Mouse (Mus musculus) C2C12 (cell line): ENCODE measurements at regions not wholly inside any gene's neighbourhood (a gene's known extent, or its start where the extent isn't known, plus 50 kb on each side); places are given as distances from the start of the nearest gene placed in this dataset.

Source experiments
- H3K27me3 ChIP-seq: one replicate; pipeline ENCODE4 v1.6.1; 2011; ENCODE audit not compliant: control insufficient read depth, insufficient read depth, insufficient read length
- H3K36me3 ChIP-seq: one replicate; pipeline ENCODE4 v1.6.1; 2011; ENCODE audit not compliant: control insufficient read depth, insufficient read depth
- H3K4me3 ChIP-seq: one replicate; pipeline ENCODE4 v1.5.1; 2011; ENCODE audit warnings: mild to moderate bottlenecking, control low read depth; ENCODE audit not compliant: poor library complexity, insufficient read depth, severe bottlenecking
- H3K79me2 ChIP-seq: one replicate; pipeline ENCODE4 v1.6.1; 2011; ENCODE audit not compliant: control insufficient read depth, insufficient read depth
- H3K79me3 ChIP-seq: one replicate; pipeline ENCODE4 v1.6.1; 2011; ENCODE audit warnings: low read depth, control low read depth
- H3ac ChIP-seq: one replicate; pipeline ENCODE3; 2011; ENCODE audit warnings: low read depth; ENCODE audit not compliant: control insufficient read depth, insufficient read length
- CEBPB ChIP-seq: IDR thresholded peaks from one replicate; pipeline ENCODE4 v1.6.1; 2011; ENCODE audit warnings: low read depth, mild to moderate bottlenecking, control low read depth, moderate library complexity
- CTCF ChIP-seq: IDR thresholded peaks from one replicate; pipeline ENCODE4 v1.5.1; 2011; ENCODE audit not compliant: control insufficient read depth, insufficient read depth, insufficient read length
- FOSL1 ChIP-seq: IDR thresholded peaks from one replicate; pipeline ENCODE4 v1.8.0; 2011; ENCODE audit warnings: mild to moderate bottlenecking, low read length; ENCODE audit not compliant: poor library complexity, insufficient read depth, severe bottlenecking
- MAX ChIP-seq: IDR thresholded peaks from one replicate; pipeline ENCODE4 v1.6.1; 2011; ENCODE audit warnings: mild to moderate bottlenecking, control low read depth
- MYOD1 ChIP-seq: IDR thresholded peaks from one replicate; pipeline ENCODE4 v1.6.1; 2011; ENCODE audit warnings: low read depth; ENCODE audit not compliant: control insufficient read depth, insufficient read length
- MYOG ChIP-seq: IDR thresholded peaks from one replicate; pipeline ENCODE4 v1.6.1; 2011; ENCODE audit not compliant: control insufficient read depth, insufficient read length; ENCODE audit errors: extremely low read depth
- USF1 ChIP-seq: IDR thresholded peaks from one replicate; pipeline ENCODE4 v1.6.1; 2011; ENCODE audit warnings: low read depth, mild to moderate bottlenecking, control low read depth, moderate library complexity

GRCm38 (mm10) chr1:186017547-186017946, 99.6 kb downstream of the Lyplal1 start:
- Histone ChIP-seq H3K79me3 (no peaks in the 10 kb centered on the region), H3K27me3 (no peaks in the 10 kb centered on the region), H3K79me2 (no peaks in the 10 kb centered on the region), H3K36me3 (no peaks in the 10 kb centered on the region), H3ac (no peak overlapping the region), H3K4me3 (no peak overlapping the region)
- no peak for TF ChIP-seq USF1
- no peak for TF ChIP-seq MYOG
- no peak for TF ChIP-seq CEBPB
- no peak for TF ChIP-seq FOSL1
- no peak for TF ChIP-seq MAX
- TF ChIP-seq CTCF, result no peak
- TF ChIP-seq MYOD1, result no peak

DNA sequence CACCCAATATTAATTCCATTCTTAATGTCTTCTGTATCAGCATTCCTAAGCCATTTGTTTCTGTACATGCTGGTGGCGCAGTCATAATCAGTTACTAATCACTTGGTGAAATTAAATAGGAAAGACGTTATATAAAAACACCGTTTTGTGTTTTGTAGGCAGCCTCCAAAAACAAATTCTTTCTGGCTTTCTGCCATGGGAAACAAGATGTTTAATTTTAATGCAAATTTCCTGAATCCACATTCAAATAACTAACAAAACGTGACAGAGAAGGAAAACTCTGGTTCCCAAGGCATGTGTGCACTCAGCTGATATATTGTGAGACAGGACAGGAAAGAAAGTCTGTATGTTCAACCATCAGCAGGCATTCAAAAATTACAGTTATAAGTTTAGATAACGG, 97.6 kb downstream of the Lyplal1 start:
- H3K79me3 ChIP-seq, result no peaks in the 10 kb centered on the region
- no peaks in the 10 kb centered on the region for H3K79me2 ChIP-seq
- TF ChIP-seq MYOG, result no peak
- TF ChIP-seq FOSL1, result no peak
- no peak for TF ChIP-seq MYOD1
- no peak for TF ChIP-seq CTCF
- no peak for TF ChIP-seq USF1
- TF ChIP-seq CEBPB, result no peak
- no peak for TF ChIP-seq MAX
- no peak overlapping the region for H3ac ChIP-seq
- no peaks in the 10 kb centered on the region for H3K27me3 ChIP-seq
- H3K4me3 ChIP-seq, result no peak overlapping the region
- H3K36me3 ChIP-seq, result no peaks in the 10 kb centered on the region

DNA sequence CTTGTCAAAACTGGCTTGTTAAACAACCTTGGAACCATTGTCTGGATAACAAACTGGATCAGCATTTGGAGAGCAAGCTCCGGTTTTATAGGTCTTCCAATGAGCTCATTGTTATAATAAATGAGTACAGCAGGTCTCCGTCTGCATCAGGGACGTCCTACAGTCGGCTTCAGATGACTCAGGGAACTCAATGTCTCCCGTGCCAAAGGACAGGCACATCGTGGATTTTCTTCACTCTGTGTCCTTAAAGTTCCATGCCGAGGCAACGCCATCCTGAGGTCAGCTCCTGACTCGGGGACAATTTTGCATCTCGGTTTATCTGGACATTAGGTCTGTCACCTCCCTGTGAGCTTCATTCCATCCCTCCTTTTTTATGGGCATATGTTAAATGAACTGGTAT, 85.2 kb downstream of the Lyplal1 start:
- Histone ChIP-seq H3K27me3 (no peaks in the 10 kb centered on the region), H3K79me2 (no peaks in the 10 kb centered on the region), H3K79me3 (no peaks in the 10 kb centered on the region), H3ac (no peak overlapping the region), H3K36me3 (no peaks in the 10 kb centered on the region), H3K4me3 (no peak overlapping the region)
- TF ChIP-seq MAX (no peak), USF1 (no peak), MYOD1 (no peak), CTCF (no peak), FOSL1 (no peak), MYOG (no peak), CEBPB (no peak)

- Histone ChIP-seq H3K79me3 (no peaks in the 10 kb centered on the region), H3K36me3 (no peaks in the 10 kb centered on the region), H3K4me3 (no peak overlapping the region), H3ac (no peak overlapping the region), H3K27me3 (no peaks in the 10 kb centered on the region), H3K79me2 (no peaks in the 10 kb centered on the region)
- TF ChIP-seq CEBPB (no peak), CTCF (no peak), USF1 (no peak), MYOG (no peak), MYOD1 (no peak), MAX (no peak), FOSL1 (no peak)
Observed at GRCm38 (mm10) chr1:186034443-186034842, 82.7 kb downstream of the Lyplal1 start.
